Mouse (Mus musculus) kidney, adult 2 months (tissue): ENCODE results near the gene Spock2.
"Not testable (repeated sequence)": the region's sequence is repeated elsewhere in the genome, so short reads cannot be mapped to it uniquely, and the experiment has no call there.

Experiments
- CTCF ChIP-seq: fragments of 200-500 bp; conservative IDR thresholded peaks from 2 replicates; pipeline ENCODE4 v1.5.1; 2011; ENCODE audit warnings: low read depth, mild to moderate bottlenecking, control low read depth, low read length, moderate library complexity, mixed read lengths; ENCODE audit not compliant: insufficient read depth, insufficient read length
- POLR2A ChIP-seq: fragments of 200-500 bp; IDR thresholded peaks from one replicate; pipeline ENCODE4 v1.6.1; 2011; ENCODE audit warnings: low read depth, low read length, control low read depth

DNA sequence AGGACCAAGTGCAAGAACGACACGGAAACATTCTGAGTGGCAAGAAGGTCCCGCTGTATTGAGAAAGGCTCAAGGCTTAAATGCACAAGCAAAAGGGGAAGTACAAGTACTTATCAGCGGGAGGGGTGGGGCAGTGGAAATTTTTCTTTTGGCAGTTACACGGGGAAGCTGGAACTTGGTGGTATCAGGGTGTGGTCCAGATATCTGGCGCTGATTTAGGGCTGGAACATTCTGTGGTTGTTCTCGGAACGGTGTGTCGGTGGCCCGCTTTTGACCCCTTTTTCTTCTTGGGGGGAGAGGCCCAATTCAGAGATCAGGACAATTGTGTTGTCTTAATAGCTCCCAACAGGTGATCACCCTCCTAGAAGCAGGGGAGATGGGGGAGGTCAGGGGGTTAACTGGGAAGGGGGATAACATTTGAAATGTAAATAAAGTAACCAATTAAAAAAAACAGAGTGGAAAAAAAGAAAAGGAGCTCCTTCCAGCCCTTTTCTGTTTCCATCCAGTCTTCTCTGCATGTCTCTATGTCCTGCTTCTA is 41.6 kb downstream of the Spock2 start:
- not testable (repeated sequence) for TF ChIP-seq CTCF, POLR2A
